ENCODE assay signal across 8 mouse cellular contexts in genomic region chr15:99456338-99456962, GRCm38 (mm10). TPM values are rescaled to one million over a fixed set of nuclear protein-coding genes. Genes with fewer than 3 reads are reported as not detected.
DNase-seq lines count a peak whose midpoint lies in the region; ATAC-seq and TF ChIP-seq lines count a peak whose summit lies in the region.

No protein-coding gene starts in this region.

- no peak for ATAC-seq in forebrain, embryonic 15.5 days (replicated peaks)
- ATAC-seq in limb, embryonic 13.5 days (ENCODE audit: low FRiP score, low read depth), result no peak
- ATAC-seq in neural tube, embryonic 14.5 days (ENCODE audit: low read depth), result 0 out of 2 replicates have a peak, but pooled peaks have one; percentile 3

- H3K4me3 ChIP-seq in cerebellum, adult 2 months (replicated peaks; ENCODE audit: insufficient read depth, low read depth, low read length), result peak overlapping the region; percentile 85
- peak overlapping the region in 1 of 3 experiments; percentile 68 for H3K4me3 ChIP-seq in CH12.LX (replicated peaks in 1 of 3; ENCODE audit: low read depth in 2 of 3, low read length in 2 of 3, poor library complexity in 1 of 3)
- H3K4me3 ChIP-seq in forebrain, embryonic 15.5 days, result peak overlapping the region; percentile 93
- peak overlapping the region; percentile 85 for H3K4me3 ChIP-seq in limb, embryonic 13.5 days
- H3K4me3 ChIP-seq in neural tube, embryonic 14.5 days (ENCODE audit: low read depth, low read length), result peak overlapping the region; percentile 82

- TF ChIP-seq CTCF in cerebellum, adult 2 months (IDR thresholded peaks at IDR 0.05; ENCODE audit: borderline replicate concordance, insufficient read depth, low read depth, low read length), result no peak
- no peak for TF ChIP-seq CTCF in CH12.LX (conservative IDR thresholded peaks at IDR 0.05 in 1 of 2, IDR thresholded peaks at IDR 0.05 in 1 of 2; ENCODE audit: low read depth in 2 of 2, low read length in 2 of 2)

- H3K9me3 ChIP-seq in CH12.LX (replicated peaks; ENCODE audit: low read length), result no peaks in the 10 kb centered on the region
- H3K9me3 ChIP-seq in forebrain, embryonic 15.5 days, result no peaks in the 10 kb centered on the region
- H3K9me3 ChIP-seq in limb, embryonic 13.5 days, result no peaks in the 10 kb centered on the region
- no peaks in the 10 kb centered on the region for H3K9me3 ChIP-seq in neural tube, embryonic 14.5 days (ENCODE audit: control insufficient read depth, low read length)

- peaks cover 13% of the 10 kb centered on the region for H3K4me1 ChIP-seq in cerebellum, adult 2 months (ENCODE audit: control insufficient read depth, insufficient read depth, low read length)
- H3K4me1 ChIP-seq in CH12.LX (ENCODE audit: control insufficient read depth in 1 of 2, insufficient read depth in 2 of 2), result peaks cover 5 to 28% of the 10 kb centered on the region in 2 experiments; a peak in 3 of 4 replicates
- peaks cover 46% of the 10 kb centered on the region for H3K4me1 ChIP-seq in forebrain, embryonic 15.5 days
- peaks cover 47% of the 10 kb centered on the region for H3K4me1 ChIP-seq in limb, embryonic 13.5 days
- H3K4me1 ChIP-seq in neural tube, embryonic 14.5 days (ENCODE audit: control insufficient read depth, insufficient read depth, low read length), result peaks cover 37% of the 10 kb centered on the region

- no peak for DNase-seq in cerebellum, adult 2 months
- no peak for DNase-seq in cerebellum, adult 11 months
- no peak for DNase-seq in CH12.LX (ENCODE audit: extremely low read depth)
- no peak for DNase-seq in gastrocnemius, adult 8-10 months (ENCODE audit: low spot score in 2 of 2)
- no peak for DNase-seq in gastrocnemius, adult 18-20 months (ENCODE audit: low spot score)

- in situ Hi-C loops in CH12.LX (cut with MboI; ENCODE audit: low pct_ligation_motif_present, low pct_unique_long_range_greater_than_20kb, low sequenced_read_pairs), result no loop called here

- WGBS in cerebellum, adult 2 months, result 27% methylated on average over 7 of the region's 7 CpGs
- WGBS in forebrain, embryonic 15.5 days, result 10% methylated on average over 7 of the region's 7 CpGs
- WGBS in limb, embryonic 13.5 days, result 19% methylated on average over 7 of the region's 7 CpGs
- WGBS in neural tube, embryonic 14.5 days, result 11% methylated on average over 7 of the region's 7 CpGs

- no peak for TF ChIP-seq EP300 in CH12.LX (IDR thresholded peaks at IDR 0.05; ENCODE audit: low read length)

- dilution Hi-C loops in CH12.LX (cut with MboI; ENCODE audit: extremely low pct_ligation_motif_present, extremely low pct_unique_long_range_greater_than_20kb, low sequenced_read_pairs), result no loop called here

- TF ChIP-seq POLR2A in cerebellum, adult 2 months (IDR thresholded peaks at IDR 0.05; ENCODE audit: borderline replicate concordance, insufficient read depth, low read length), result no peak
- no peak for TF ChIP-seq POLR2A in CH12.LX (IDR thresholded peaks at IDR 0.05; ENCODE audit: low read depth, low read length)

- H3K4me2 ChIP-seq in CH12.LX (ENCODE audit: insufficient read depth, low read depth, poor library complexity, severe bottlenecking), result peak overlapping the region; percentile 88; the same call in 1 of the 2 replicates
- peak overlapping the region; percentile 71 for H3K4me2 ChIP-seq in forebrain, embryonic 15.5 days (replicated peaks)
- peak overlapping the region; percentile 89 for H3K4me2 ChIP-seq in limb, embryonic 13.5 days (replicated peaks)
- peak overlapping the region; percentile 71 for H3K4me2 ChIP-seq in neural tube, embryonic 14.5 days (ENCODE audit: low read depth, low read length)

- no peaks in the 10 kb centered on the region for H3K27me3 ChIP-seq in cerebellum, adult 2 months (ENCODE audit: control insufficient read depth, insufficient read depth, low read length)
- H3K27me3 ChIP-seq in CH12.LX (replicated peaks), result no peaks in the 10 kb centered on the region
- no peaks in the 10 kb centered on the region for H3K27me3 ChIP-seq in forebrain, embryonic 15.5 days
- H3K27me3 ChIP-seq in limb, embryonic 13.5 days, result no peaks in the 10 kb centered on the region
- H3K27me3 ChIP-seq in neural tube, embryonic 14.5 days (ENCODE audit: control insufficient read depth, insufficient read depth, low read length), result no peaks in the 10 kb centered on the region

- peak overlapping the region; percentile 0; the same call in 1 of the 2 replicates for H3K27ac ChIP-seq in cerebellum, adult 2 months (ENCODE audit: insufficient read depth, low read length)
- H3K27ac ChIP-seq in CH12.LX (ENCODE audit: insufficient read depth, low read depth), result no peak overlapping the region
- H3K27ac ChIP-seq in forebrain, embryonic 15.5 days (replicated peaks), result peak overlapping the region; percentile 89
- H3K27ac ChIP-seq in limb, embryonic 13.5 days, result peak overlapping the region; percentile 92
- H3K27ac ChIP-seq in neural tube, embryonic 14.5 days (ENCODE audit: low read depth, low read length), result peak overlapping the region; percentile 91

- H3K79me2 ChIP-seq in CH12.LX (replicated peaks; ENCODE audit: control insufficient read depth, extremely low read depth, insufficient read depth, poor library complexity, severe bottlenecking), result no peaks in the 10 kb centered on the region

- no peak for TF ChIP-seq RAD21 in CH12.LX (IDR thresholded peaks at IDR 0.05; ENCODE audit: low read depth, low read length)

- H3K36me3 ChIP-seq in CH12.LX (replicated peaks in 1 of 2; ENCODE audit: control insufficient read depth in 1 of 2, insufficient read depth in 1 of 2, low read length in 1 of 2), result peaks cover 0 to 21% of the 10 kb centered on the region in 2 experiments
- no peaks in the 10 kb centered on the region for H3K36me3 ChIP-seq in forebrain, embryonic 15.5 days
- H3K36me3 ChIP-seq in limb, embryonic 13.5 days, result peaks cover 32% of the 10 kb centered on the region
- H3K36me3 ChIP-seq in neural tube, embryonic 14.5 days (ENCODE audit: control insufficient read depth, insufficient read depth, low read length), result no peaks in the 10 kb centered on the region; the same call in 1 of the 2 replicates

- H3K9ac ChIP-seq in CH12.LX (ENCODE audit: insufficient read depth, low read depth), result no peak overlapping the region
- peak overlapping the region; percentile 85 for H3K9ac ChIP-seq in forebrain, embryonic 15.5 days (replicated peaks)
- H3K9ac ChIP-seq in limb, embryonic 13.5 days, result peak overlapping the region; percentile 81
- peak overlapping the region; percentile 77 for H3K9ac ChIP-seq in neural tube, embryonic 14.5 days (replicated peaks; ENCODE audit: low read depth, low read length)

TF ChIP-seq in CH12.LX, 34 proteins besides CTCF, POLR2A, EP300 and RAD21:
- no peak for TF ChIP-seq ZC3H11A (IDR thresholded peaks at IDR 0.05; ENCODE audit: low read depth, low read length)
- no peak for TF ChIP-seq MAFK (IDR thresholded peaks at IDR 0.05; ENCODE audit: insufficient replicate concordance, low read length)
- TF ChIP-seq USF2 (conservative IDR thresholded peaks at IDR 0.05; ENCODE audit: low read depth, low read length), result no peak
- no peak for TF ChIP-seq MXI1 (IDR thresholded peaks at IDR 0.05; ENCODE audit: low read depth, low read length)
- no peak for TF ChIP-seq MYC (IDR thresholded peaks at IDR 0.05; ENCODE audit: low read depth, low read length)
- no peak for TF ChIP-seq TBP (conservative IDR thresholded peaks at IDR 0.05; ENCODE audit: low read depth, low read length)
- no peak for TF ChIP-seq E2F4 (IDR thresholded peaks at IDR 0.05; ENCODE audit: insufficient replicate concordance, low read depth, low read length)
- no peak for TF ChIP-seq ELF1 (IDR thresholded peaks at IDR 0.05; ENCODE audit: low read depth, low read length)
- TF ChIP-seq NELFE (IDR thresholded peaks at IDR 0.05; ENCODE audit: low read depth, low read length), result no peak
- TF ChIP-seq TCF12 (IDR thresholded peaks at IDR 0.05; ENCODE audit: low read depth, low read length), result no peak
- TF ChIP-seq MEF2A (IDR thresholded peaks at IDR 0.05; ENCODE audit: borderline replicate concordance, low read depth, low read length), result no peak
- TF ChIP-seq IRF4 (IDR thresholded peaks at IDR 0.05; ENCODE audit: low read depth, low read length), result no peak
- no peak for TF ChIP-seq JUND (conservative IDR thresholded peaks at IDR 0.05; ENCODE audit: low read depth, low read length)
- TF ChIP-seq RCOR1 (conservative IDR thresholded peaks at IDR 0.05; ENCODE audit: low read depth, low read length), result no peak
- TF ChIP-seq ZMIZ1 (IDR thresholded peaks at IDR 0.05; ENCODE audit: low read depth, low read length), result no peak
- no peak for TF ChIP-seq ZNF384 (IDR thresholded peaks at IDR 0.05; ENCODE audit: low read depth, low read length)
- TF ChIP-seq BHLHE40 (IDR thresholded peaks at IDR 0.05; ENCODE audit: low read depth, low read length), result no peak

RNA-seq across cellular contexts. Expression of gene Nckap5l, which starts 1.1 kb away (rescaled TPM):
- 12.3 TPM in 2 replicates for polyA plus RNA-seq in cerebellum, adult 2 months (2012; rRNA removed)
- total RNA-seq in CH12.LX (2012; rRNA removed) (0.88 and 0.89 TPM in 2 replicates), CH12.LX (2014; rRNA removed) (0.45 and 0.75 TPM in 2 replicates)
- 6.6 and 6.8 TPM in 2 replicates for polyA plus RNA-seq in CH12.LX (2012; ENCODE audit: insufficient read length, low read depth)
- 11.0 and 12.4 TPM in 2 replicates for polyA plus RNA-seq in forebrain, embryonic 15.5 days (2015; fragmentation: Nextera tagmentation; extraction: Ambion mirVana)
- 14.0 and 14.1 TPM in 2 replicates for polyA plus RNA-seq in limb, embryonic 13.5 days (2015; fragmentation: Nextera tagmentation; extraction: Ambion mirVana)
- polyA plus RNA-seq in neural tube, embryonic 14.5 days (2014; fragmentation: Nextera tagmentation; extraction: Ambion mirVana), result 16.5 and 18.7 TPM in 2 replicates
- total RNA-seq in gastrocnemius, adult 8-10 months (2022), result 1 to 10 TPM; 1.5 to 2.2 (median 1.7) TPM
- total RNA-seq in gastrocnemius, adult 18-20 months (2021), result 1 to 10 TPM; 1.6 to 1.9 TPM

RNA-seq across cellular contexts. Expression of gene Bcdin3d, which starts 18.1 kb away (rescaled TPM):
- polyA plus RNA-seq in cerebellum, adult 2 months (2012; rRNA removed), result 11.6 and 12.4 TPM in 2 replicates
- total RNA-seq in CH12.LX (2012; rRNA removed), result 13.4 and 14.2 TPM in 2 replicates
- 13.8 and 15.3 TPM in 2 replicates for total RNA-seq in CH12.LX (2014; rRNA removed)
- 13.8 and 16.1 TPM in 2 replicates for polyA plus RNA-seq in CH12.LX (2012; ENCODE audit: insufficient read length, low read depth)
- 24.7 and 25.5 TPM in 2 replicates for polyA plus RNA-seq in forebrain, embryonic 15.5 days (2015; fragmentation: Nextera tagmentation; extraction: Ambion mirVana)
- polyA plus RNA-seq in limb, embryonic 13.5 days (2015; fragmentation: Nextera tagmentation; extraction: Ambion mirVana), result 17.0 and 19.7 TPM in 2 replicates
- 19.7 and 20.2 TPM in 2 replicates for polyA plus RNA-seq in neural tube, embryonic 14.5 days (2014; fragmentation: Nextera tagmentation; extraction: Ambion mirVana)
- total RNA-seq in gastrocnemius, adult 8-10 months (2022), result 1 to 10 TPM; 3.6 to 6.2 (median 4.5) TPM
- 1 to 10 TPM; 4.2 to 5.1 TPM for total RNA-seq in gastrocnemius, adult 18-20 months (2021)
